Mouse (Mus musculus): ENCODE data around the gene Rfx6.

Rfx6 gene

GRCm38 (mm10) chr10:51677548-51678250 lies at the start of gene Rfx6:
Rfx6 (plus strand) TSS chr10:51677756.
- in situ Hi-C loops (cut with MboI; ENCODE audit: low pct_unique_long_range_greater_than_20kb in 1 of 2, low sequenced_read_pairs in 2 of 2, unreplicated experiment in 1 of 2), result no loop called here

- in situ Hi-C loops (cut with MboI; ENCODE audit: low pct_unique_long_range_greater_than_20kb in 1 of 2, low sequenced_read_pairs in 2 of 2, unreplicated experiment in 1 of 2), result no loop called here
Observed at GRCm38 (mm10) chr10:51631411-51632136, 46.0 kb upstream of the Rfx6 start, which contains the start of gene Gprc6a. Gprc6a (minus strand) TSS chr10:51631461.

GRCm38 (mm10) chr10:51649506-51650221 lies 27.9 kb upstream of the Rfx6 start:
- in situ Hi-C loops (cut with MboI; ENCODE audit: low pct_unique_long_range_greater_than_20kb in 1 of 2, low sequenced_read_pairs in 2 of 2, unreplicated experiment in 1 of 2), result no loop called here

- in situ Hi-C loops (cut with MboI; ENCODE audit: low pct_unique_long_range_greater_than_20kb in 1 of 2, low sequenced_read_pairs in 2 of 2, unreplicated experiment in 1 of 2), result no loop called here
Observed at GRCm38 (mm10) chr10:51657324-51657723, 20.2 kb upstream of the Rfx6 start.

- in situ Hi-C loops (cut with MboI; ENCODE audit: low pct_unique_long_range_greater_than_20kb in 1 of 2, low sequenced_read_pairs in 2 of 2, unreplicated experiment in 1 of 2), result no loop called here
Observed at GRCm38 (mm10) chr10:51669334-51669733, 8.2 kb upstream of the Rfx6 start.

GRCm38 (mm10) chr10:51671583-51671982 lies 6.0 kb upstream of the Rfx6 start:
- in situ Hi-C loops (cut with MboI; ENCODE audit: low pct_unique_long_range_greater_than_20kb in 1 of 2, low sequenced_read_pairs in 2 of 2, unreplicated experiment in 1 of 2), result no loop called here

- in situ Hi-C loops (cut with MboI; ENCODE audit: low pct_unique_long_range_greater_than_20kb in 1 of 2, low sequenced_read_pairs in 2 of 2, unreplicated experiment in 1 of 2), result no loop called here
Observed at GRCm38 (mm10) chr10:51672082-51672779, 5.3 kb upstream of the Rfx6 start.

- in situ Hi-C loops (cut with MboI; ENCODE audit: low pct_unique_long_range_greater_than_20kb in 1 of 2, low sequenced_read_pairs in 2 of 2, unreplicated experiment in 1 of 2), result no loop called here
Observed at GRCm38 (mm10) chr10:51678251-51678639, 689 bp downstream of the Rfx6 start.

GRCm38 (mm10) chr10:51720904-51721303 lies 43.3 kb downstream of the Rfx6 start:
- in situ Hi-C loops (cut with MboI; ENCODE audit: low pct_unique_long_range_greater_than_20kb in 1 of 2, low sequenced_read_pairs in 2 of 2, unreplicated experiment in 1 of 2), result no loop called here

- in situ Hi-C loops (cut with MboI; ENCODE audit: low pct_unique_long_range_greater_than_20kb in 1 of 2, low sequenced_read_pairs in 2 of 2, unreplicated experiment in 1 of 2), result no loop called here
Observed at GRCm38 (mm10) chr10:51761436-51761835, 83.9 kb downstream of the Rfx6 start.

DNA sequence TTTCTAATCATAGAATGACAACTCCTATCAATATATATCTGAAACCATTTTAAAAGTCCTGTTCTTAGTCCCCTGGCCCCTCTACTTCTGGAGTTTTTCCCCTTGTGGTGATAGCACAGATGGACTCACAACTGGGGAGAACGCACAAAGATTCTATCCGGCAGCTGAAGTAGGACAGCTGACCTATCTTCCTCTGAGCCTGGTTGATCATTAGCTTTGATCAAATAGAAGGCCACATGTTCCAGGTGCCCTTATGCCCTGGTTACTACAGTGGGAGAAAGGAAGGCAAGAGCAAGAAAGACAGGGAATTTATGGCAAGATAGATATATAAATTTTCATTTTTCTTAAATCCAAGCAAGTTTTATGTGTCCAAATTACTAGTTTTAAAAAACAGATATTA lies 85.7 kb downstream of the Rfx6 start:
- in situ Hi-C loops (cut with MboI; ENCODE audit: low pct_unique_long_range_greater_than_20kb in 1 of 2, low sequenced_read_pairs in 2 of 2, unreplicated experiment in 1 of 2), result no loop called here

GRCm38 (mm10) chr10:51768445-51768844 lies 90.9 kb downstream of the Rfx6 start:
- in situ Hi-C loops (cut with MboI; ENCODE audit: low pct_unique_long_range_greater_than_20kb in 1 of 2, low sequenced_read_pairs in 2 of 2, unreplicated experiment in 1 of 2), result no loop called here

DNA sequence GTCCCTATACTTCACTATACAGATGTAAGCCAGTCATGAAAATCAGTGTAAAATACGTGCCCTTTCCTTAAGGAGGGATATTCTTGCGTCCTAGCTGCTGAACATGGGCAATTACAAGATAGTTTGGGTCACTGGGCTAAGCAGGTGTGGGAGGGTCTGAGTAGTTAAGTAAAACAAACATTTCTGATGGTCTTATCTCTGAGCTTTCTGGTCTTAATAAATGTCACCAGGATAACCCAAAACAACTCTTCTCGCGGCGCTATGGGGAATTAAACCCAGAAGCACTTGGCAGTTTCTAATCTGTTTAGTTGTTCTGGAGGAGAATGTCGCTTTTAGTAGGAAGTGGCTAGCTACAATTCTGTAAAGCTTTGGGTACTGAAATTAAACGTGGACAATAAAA lies 91.7 kb downstream of the Rfx6 start:
- in situ Hi-C loops (cut with MboI; ENCODE audit: low pct_unique_long_range_greater_than_20kb in 1 of 2, low sequenced_read_pairs in 2 of 2, unreplicated experiment in 1 of 2), result no loop called here

DNA sequence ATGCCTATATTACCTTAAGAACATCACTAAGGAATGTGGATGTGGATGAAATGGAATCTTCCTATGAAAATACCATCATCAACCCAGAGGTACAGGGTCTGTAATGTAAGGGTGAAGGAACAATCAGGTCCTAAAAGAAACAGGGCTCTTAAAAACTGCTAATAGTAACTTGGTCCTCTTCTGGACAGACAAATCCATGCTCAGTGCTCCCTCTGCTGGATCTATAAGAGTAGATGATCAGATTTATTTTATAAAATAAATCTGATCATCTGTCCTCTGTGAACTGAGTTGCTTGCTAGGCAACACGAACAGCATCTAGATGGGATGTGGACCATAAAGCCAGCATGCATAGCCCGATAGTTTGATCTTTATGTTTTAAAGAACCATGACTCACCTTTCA lies 102.1 kb downstream of the Rfx6 start:
- in situ Hi-C loops (cut with MboI; ENCODE audit: low pct_unique_long_range_greater_than_20kb in 1 of 2, low sequenced_read_pairs in 2 of 2, unreplicated experiment in 1 of 2), result loop anchor here (10.0 to 25.0 kb wide), 3 partner anchors 225 to 608 kb away; partner anchors contain the start of genes Gopc (in 1 of the 2), Nepn (in 1 of the 2) and Ros1 (in 1 of the 2)

Measured in mouse embryonic stem cell (cell line).